Mouse (Mus musculus): ENCODE measurements around the gene Nudt16. TPM values are rescaled to one million over a fixed set of nuclear protein-coding genes. Genes with fewer than 3 reads are reported as not detected.

Nudt16 gene
- 16.6 TPM for polyA plus RNA-seq (2014; fragmentation: Illumina TruSeq; extraction: RNeasy Lipid Tissue Mini Kit (QIAGEN cat#74804); ENCODE audit: low replicate concordance)

DNA sequence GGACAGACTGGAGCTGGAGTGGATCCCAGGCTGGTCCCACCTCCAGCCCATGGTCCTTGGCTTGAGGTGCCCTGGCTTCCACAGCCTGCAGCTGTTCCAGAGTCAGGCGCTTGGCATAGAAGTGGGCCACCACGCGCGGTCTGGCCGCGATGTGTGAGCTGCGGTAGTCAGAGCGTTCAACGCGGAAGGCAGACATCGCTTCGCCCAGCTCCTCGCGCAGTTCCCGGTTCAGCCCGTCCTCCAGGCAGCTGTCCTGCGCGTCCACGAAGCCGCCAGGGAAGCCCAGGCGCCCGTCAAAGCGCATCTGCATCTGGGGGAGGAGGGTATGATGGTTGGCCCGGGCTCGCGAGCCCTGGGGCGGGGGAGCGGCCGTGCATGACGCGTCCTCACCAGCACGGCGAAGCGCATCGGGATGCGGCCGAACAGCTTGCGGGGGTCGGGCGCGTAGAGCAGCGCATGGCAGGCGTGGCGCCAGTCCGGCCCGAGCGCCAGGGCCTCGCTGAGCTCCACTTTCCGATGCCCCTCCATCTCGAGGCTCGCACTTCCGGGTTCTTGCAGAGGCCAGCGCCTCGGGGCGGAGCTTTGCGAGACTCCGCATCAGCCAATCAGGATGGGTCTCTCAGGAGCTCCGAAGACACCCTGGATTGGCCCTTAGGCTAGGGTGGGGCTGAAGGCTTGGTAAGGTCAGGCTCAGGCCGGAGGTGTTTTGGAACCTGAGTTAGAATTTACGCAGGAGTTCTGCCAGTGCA, at the start of gene Nudt16:
Nudt16 (minus strand) TSS at position 572 of the 749 bp plus-strand sequence.

DNA sequence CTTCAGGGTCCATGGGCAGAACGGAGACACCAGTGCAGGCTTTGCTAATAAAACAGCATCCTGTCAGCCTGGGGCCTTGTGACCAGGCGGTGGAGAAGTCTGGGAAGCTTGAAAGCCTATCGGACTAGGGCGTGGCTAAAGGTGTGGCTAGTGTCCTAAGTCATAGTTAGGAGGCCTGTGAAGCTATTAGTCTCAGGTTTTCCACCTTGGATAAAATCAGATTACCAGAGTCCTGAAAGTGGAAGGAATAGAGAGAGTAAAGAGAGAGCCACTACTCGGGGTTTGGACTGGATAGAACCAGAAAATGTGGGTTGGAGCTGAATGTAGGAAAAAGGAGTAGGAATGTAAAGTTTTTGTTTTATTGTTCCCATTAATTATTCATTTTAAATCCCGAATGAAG, 13.4 kb upstream of the Nudt16 start, which contains the start of gene 1700080E11Rik:
1700080E11Rik (minus strand) TSS at position 101 of the 400 bp plus-strand sequence.

Other genes with a start within 250 kb of the Nudt16 start
- gene Mrpl3, start 78.6 kb downstream of the Nudt16 start, polyA plus RNA-seq (2014; fragmentation: Illumina TruSeq; extraction: RNeasy Lipid Tissue Mini Kit (QIAGEN cat#74804); ENCODE audit: low replicate concordance), result 75.8 TPM
- gene 1700080E11Rik, start 13.3 kb upstream of the Nudt16 start, polyA plus RNA-seq (2014; fragmentation: Illumina TruSeq; extraction: RNeasy Lipid Tissue Mini Kit (QIAGEN cat#74804); ENCODE audit: low replicate concordance), result not detected

All from small intestine, adult 10 weeks (tissue).